Mouse (Mus musculus) lung, embryonic 14.5 days (tissue): Measurements from ENCODE around the gene Wnt8b. TPM values are rescaled to one million over a fixed set of nuclear protein-coding genes. Genes with fewer than 3 reads are reported as not detected.

Source experiments
- ATAC-seq: fragments of 200-750 bp; cut with Nextera tagmentation; 2 replicates; pipeline ENCODE4 v1.8.0; 2017; ENCODE audit warnings: mild to moderate bottlenecking, moderate TSS enrichment, moderate library complexity; ENCODE audit not compliant: insufficient read depth
- DNase-seq: peaks from one replicate; pipeline ENCODE4 v3.0.0-alpha.2; 2015
- H3K27ac ChIP-seq: fragments of 300-500 bp; sonication (generic); 2 replicates; pipeline ENCODE4 v1.5.1; 2014; ENCODE audit warnings: low read depth, mild to moderate bottlenecking, moderate library complexity
- H3K27me3 ChIP-seq: fragments of 300-500 bp; sonication (generic); 2 replicates; pipeline ENCODE4 v1.6.1; 2014; ENCODE audit warnings: low read length, control low read depth; ENCODE audit not compliant: insufficient read depth
- H3K36me3 ChIP-seq: fragments of 300-500 bp; sonication (generic); 2 replicates; pipeline ENCODE4 v1.6.1; 2014; ENCODE audit warnings: control low read depth; ENCODE audit not compliant: insufficient read depth
- H3K4me1 ChIP-seq: fragments of 300-500 bp; sonication (generic); 2 replicates; pipeline ENCODE4 v1.6.1; 2014; ENCODE audit warnings: antibody characterized with exemption, control low read depth; ENCODE audit not compliant: insufficient read depth
- H3K4me2 ChIP-seq: fragments of 300-500 bp; sonication (generic); 2 replicates; pipeline ENCODE4 v1.6.1; 2014; ENCODE audit warnings: mild to moderate bottlenecking
- H3K4me3 ChIP-seq: fragments of 300-500 bp; sonication (generic); 2 replicates; pipeline ENCODE4 v1.5.1; 2014; ENCODE audit warnings: low read depth, low read length
- H3K9ac ChIP-seq: fragments of 300-500 bp; sonication (generic); 2 replicates; pipeline ENCODE4 v1.6.1; 2014
- H3K9me3 ChIP-seq: fragments of 300-500 bp; sonication (generic); 2 replicates; pipeline ENCODE4 v1.6.1; 2016; ENCODE audit warnings: low read depth, low read length, control low read depth
- CTCF ChIP-seq: IDR thresholded peaks from 2 replicates; pipeline ENCODE4 v1.5.1; 2016; ENCODE audit warnings: antibody characterized with exemption, low read depth
- WGBS: fragments of 180-500 bp; shearing (Covaris S2); extraction: QIAGEN DNeasy Blood & Tissue Kit; methylation state at CpG from one replicate; pipeline ENCODE4 v1.1.7; 2014; 5-methylcytosine and 5-hydroxymethylcytosine counted together
- polyA plus RNA-seq: library from polyadenylated mRNA; unstranded; fragments of >200 nt; fragmentation: Nextera tagmentation; extraction: Ambion mirVana; gene quantifications from 2 replicates; pipeline ENCODE4 v1.2.1, GENCODE M21; 2014

Gene Wnt8b
- polyA plus RNA-seq, 1 experiment from 2014 or later, result not detected

- H3K36me3 ChIP-seq, result peaks cover 34% of the 10 kb centered on the region
- H3K27ac ChIP-seq, result peak within 1 kb of the TSS; percentile 58; the same call in 1 of the 2 replicates
- no peaks in the 10 kb centered on the region for H3K9me3 ChIP-seq
- H3K4me1 ChIP-seq, result peaks cover 5% of the 10 kb centered on the region; the same call in 1 of the 2 replicates
- TF ChIP-seq CTCF, result no peak
- H3K4me2 ChIP-seq, result peak within 1 kb of the TSS; percentile 67
- H3K9ac ChIP-seq, result peak within 1 kb of the TSS; percentile 89
- H3K27me3 ChIP-seq, result no peaks in the 10 kb centered on the region
- ATAC-seq, result peak; percentile 92
- peak within 1 kb of the TSS; percentile 87 for H3K4me3 ChIP-seq
- WGBS, result under 1% methylated on average over 50 of the region's 50 CpGs
- peak; percentile 98 for DNase-seq
These were observed 61.8 kb downstream of the Wnt8b start, which contains the start of gene Ndufb8 for GRCm38 (mm10) chr19:44554861-44555590. TSS of gene Ndufb8 (minus strand) at chr19:44555440.

GRCm38 (mm10) chr19:44562652-44563206 lies 69.5 kb downstream of the Wnt8b start, which contains the start of gene Hif1an:
TSS of gene Hif1an (plus strand) at chr19:44562850.
- Histone ChIP-seq H3K9me3 (no peaks in the 10 kb centered on the region), H3K4me2 (peak within 1 kb of the TSS; percentile 92), H3K4me1 (peaks cover 4% of the 10 kb centered on the region; the same call in 1 of the 2 replicates), H3K9ac (peak within 1 kb of the TSS; percentile 70), H3K27ac (peak within 1 kb of the TSS; percentile 60), H3K4me3 (peak within 1 kb of the TSS; percentile 73), H3K27me3 (no peaks in the 10 kb centered on the region), H3K36me3 (peaks cover 32% of the 10 kb centered on the region)
- peak; percentile 99 for DNase-seq
- peak; percentile 98 for ATAC-seq
- TF ChIP-seq CTCF, result peak; percentile 93
- WGBS, result under 1% methylated on average over 33 of the region's 33 CpGs

Other genes starting within 250 kb of the Wnt8b start
- gene Scd2, start 199.8 kb upstream of the Wnt8b start, polyA plus RNA-seq, result 248 and 257 TPM in 2 replicates
- gene Scd4, start 160.4 kb upstream of the Wnt8b start, polyA plus RNA-seq, result 0.15 TPM in 1 of 2 replicates, not detected in the other
- gene Scd1, start 85.6 kb upstream of the Wnt8b start, polyA plus RNA-seq, result 2.7 and 3.1 TPM in 2 replicates
- gene Sec31b, start 52.4 kb downstream of the Wnt8b start, polyA plus RNA-seq, result 0.30 and 0.45 TPM in 2 replicates
- not detected in 2 replicates for gene Gm20538, start 59.4 kb downstream of the Wnt8b start, polyA plus RNA-seq
- gene Ndufb8, start 62.0 kb downstream of the Wnt8b start, polyA plus RNA-seq, result 544 and 562 TPM in 2 replicates
- 23.9 and 24.4 TPM in 2 replicates for gene Hif1an, start 69.4 kb downstream of the Wnt8b start, polyA plus RNA-seq